Mouse (Mus musculus) bone marrow macrophage, adult 2 months (primary cell): ENCODE data around the gene Pde8a. TPM values are rescaled to one million over a fixed set of nuclear protein-coding genes. Genes with fewer than 3 reads are reported as not detected.
"Not testable (repeated sequence)": the region's sequence is repeated elsewhere in the genome, so short reads cannot be mapped to it uniquely, and the experiment has no call there.

Experiments
- H3K27ac ChIP-seq: 2 replicates; pipeline ENCODE4 v1.5.1; 2012; ENCODE audit warnings: low read depth, low read length; ENCODE audit not compliant: insufficient read depth
- H3K4me1 ChIP-seq: 2 replicates; pipeline ENCODE4 v1.6.1; 2012; ENCODE audit warnings: low read length; ENCODE audit not compliant: control insufficient read depth, insufficient read depth
- H3K4me3 ChIP-seq: 2 replicates; pipeline ENCODE4 v1.5.1; 2012; ENCODE audit warnings: mild to moderate bottlenecking, low read length, moderate library complexity; ENCODE audit not compliant: insufficient read depth
- CTCF ChIP-seq: IDR thresholded peaks from 2 replicates; pipeline ENCODE4 v1.5.1; 2012; ENCODE audit warnings: low read depth, mild to moderate bottlenecking, low read length, moderate library complexity
- POLR2A ChIP-seq: IDR thresholded peaks from 2 replicates; pipeline ENCODE4 v1.6.1; 2012; ENCODE audit warnings: mild to moderate bottlenecking, low read depth, low read length, borderline replicate concordance
- polyA plus RNA-seq: library from polyadenylated mRNA; stranded (reverse); fragments of >200 nt; gene quantifications from 2 replicates; pipeline ENCODE4 v1.2.4, GENCODE M21; 2012; ENCODE audit not compliant: missing spikeins, insufficient read depth, insufficient read length

Pde8a gene
- polyA plus RNA-seq, 1 experiment = 31.7 TPM

- no peak for TF ChIP-seq POLR2A
- TF ChIP-seq CTCF = no peak
- Histone ChIP-seq H3K4me1 (peaks cover 14% of the 10 kb centered on the region), H3K4me3 (no peak overlapping the region), H3K27ac (no peak overlapping the region)
Observed at GRCm38 (mm10) chr7:81184136-81184535, 29.3 kb upstream of the Pde8a start.

- TF ChIP-seq CTCF = no peak
- no peak for TF ChIP-seq POLR2A
- H3K27ac ChIP-seq = no peak overlapping the region
- H3K4me3 ChIP-seq = no peak overlapping the region
- peaks cover 12% of the 10 kb centered on the region for H3K4me1 ChIP-seq
Observed at GRCm38 (mm10) chr7:81184651-81185050, 28.7 kb upstream of the Pde8a start.

GRCm38 (mm10) chr7:81186036-81186435 is 27.4 kb upstream of the Pde8a start:
- H3K4me1 ChIP-seq = peaks cover 12% of the 10 kb centered on the region
- not testable (repeated sequence) for H3K4me3 ChIP-seq, H3K27ac ChIP-seq

- no peak overlapping the region for H3K4me3 ChIP-seq
- no peaks in the 10 kb centered on the region for H3K4me1 ChIP-seq
- H3K27ac ChIP-seq = no peak overlapping the region
- no peak for TF ChIP-seq CTCF
- no peak for TF ChIP-seq POLR2A
Observed at GRCm38 (mm10) chr7:81189180-81189579, 24.2 kb upstream of the Pde8a start.

GRCm38 (mm10) chr7:81195509-81195908 is 17.9 kb upstream of the Pde8a start:
- Histone ChIP-seq H3K27ac (no peak overlapping the region), H3K4me3 (no peak overlapping the region), H3K4me1 (peaks cover 34% of the 10 kb centered on the region)
- TF ChIP-seq POLR2A (no peak), CTCF (no peak)

GRCm38 (mm10) chr7:81196796-81197195 is 16.6 kb upstream of the Pde8a start:
- H3K27ac ChIP-seq = no peak overlapping the region
- peaks cover 35% of the 10 kb centered on the region for H3K4me1 ChIP-seq

GRCm38 (mm10) chr7:81198538-81198937 is 14.9 kb upstream of the Pde8a start:
- Histone ChIP-seq H3K4me1 (peaks cover 47% of the 10 kb centered on the region), H3K27ac (no peak overlapping the region), H3K4me3 (no peak overlapping the region)
- TF ChIP-seq CTCF (no peak), POLR2A (no peak)

More at GRCm38 (mm10) chr7:81196796-81197195, 16.6 kb upstream of the Pde8a start:
- no peak overlapping the region for H3K4me3 ChIP-seq
- TF ChIP-seq POLR2A = no peak
- no peak for TF ChIP-seq CTCF

GRCm38 (mm10) chr7:81199109-81199508 is 14.3 kb upstream of the Pde8a start:
- peaks cover 49% of the 10 kb centered on the region for H3K4me1 ChIP-seq
- H3K27ac ChIP-seq = no peak overlapping the region
- TF ChIP-seq CTCF = no peak
- TF ChIP-seq POLR2A = no peak
- no peak overlapping the region for H3K4me3 ChIP-seq

GRCm38 (mm10) chr7:81199757-81200156 is 13.6 kb upstream of the Pde8a start:
- no peak for TF ChIP-seq CTCF
- TF ChIP-seq POLR2A = no peak
- no peak overlapping the region for H3K4me3 ChIP-seq
- H3K27ac ChIP-seq = 0 out of 2 replicates have a peak overlapping the region, but pooled peaks have one; percentile 4
- H3K4me1 ChIP-seq = peaks cover 49% of the 10 kb centered on the region

- H3K4me1 ChIP-seq = peaks cover 38% of the 10 kb centered on the region
- no peak for TF ChIP-seq CTCF
- no peak for TF ChIP-seq POLR2A
- H3K27ac ChIP-seq = no peak overlapping the region
- no peak overlapping the region for H3K4me3 ChIP-seq
Observed at GRCm38 (mm10) chr7:81202389-81202788, 11.0 kb upstream of the Pde8a start.

- H3K4me3 ChIP-seq, H3K27ac ChIP-seq: not testable (repeated sequence)
- H3K4me1 ChIP-seq = peaks cover 29% of the 10 kb centered on the region
Observed at GRCm38 (mm10) chr7:81203576-81203975, 9.8 kb upstream of the Pde8a start.
